In the genomic region with DNA sequence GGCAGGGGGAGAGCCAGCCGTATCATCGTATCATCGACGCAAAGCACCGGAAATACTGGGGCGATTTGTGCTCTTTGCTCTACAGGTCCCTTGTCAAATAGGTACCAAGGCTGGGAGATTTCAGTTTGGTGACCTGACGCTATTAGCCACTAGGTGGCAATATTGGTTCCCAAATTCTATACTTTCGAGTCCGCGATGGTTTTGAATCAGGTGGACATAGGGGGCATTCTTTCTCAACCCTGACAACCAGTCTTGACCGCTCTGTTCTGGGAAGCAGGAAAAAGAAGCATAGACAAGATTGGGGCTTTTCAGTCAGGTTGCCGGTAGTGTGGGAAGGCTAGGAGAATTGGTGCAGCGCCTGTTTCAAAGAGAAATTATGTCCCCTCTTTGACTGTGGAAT, we compare ENCODE assay signal across 8 mouse cellular contexts. TPM values are rescaled to one million over a fixed set of nuclear protein-coding genes. Genes with fewer than 3 reads are reported as not detected.
DNase-seq lines count a peak whose midpoint lies in the region; ATAC-seq and TF ChIP-seq lines count a peak whose summit lies in the region.

No protein-coding gene starts in this region.

- no peak for TF ChIP-seq POLR2A in lung, adult 2 months (IDR thresholded peaks at IDR 0.05; ENCODE audit: borderline replicate concordance, extremely low read depth, low read depth, low read length)
- no peak for TF ChIP-seq POLR2A in thymus, adult 2 months (IDR thresholded peaks at IDR 0.05; ENCODE audit: control insufficient read depth, extremely low read depth, insufficient read depth, low read length, poor library complexity)

- peak overlapping the region; percentile 40 for H3K4me3 ChIP-seq in forebrain, embryonic 13.5 days
- H3K4me3 ChIP-seq in layer of hippocampus, adult 2 months, result peak overlapping the region; percentile 55
- peak overlapping the region; percentile 50 for H3K4me3 ChIP-seq in lung, adult 2 months (replicated peaks; ENCODE audit: extremely low read depth, low read depth, low read length)
- peak overlapping the region; percentile 46 for H3K4me3 ChIP-seq in thymus, adult 2 months (ENCODE audit: control insufficient read depth, insufficient read depth, low read length)

- DNase-seq in MN1 (ENCODE audit: low spot score), result peak; percentile 92
- peak; percentile 79 to 83 for DNase-seq in layer of hippocampus, adult 2 months (ENCODE audit: low spot score in 2 of 2)
- DNase-seq in lung, adult 2 months, result peak; percentile 58
- DNase-seq in thymus, adult 2 months, result peak; percentile 69

- ATAC-seq in cerebellum, adult (ENCODE audit: insufficient number of reproducible peaks, low FRiP score, low TSS enrichment), result peak; percentile 75
- peak; percentile 68 for ATAC-seq in forebrain, embryonic 13.5 days
- ATAC-seq in hematopoietic stem cell, adult 5-6 weeks (replicated peaks in 1 of 2; ENCODE audit: insufficient read depth in 1 of 2, low FRiP score in 2 of 2, low TSS enrichment in 1 of 2, low read depth in 1 of 2, poor library complexity in 2 of 2, severe bottlenecking in 2 of 2), result peak; percentile 44 to 57; a peak in 3 of 4 replicates
- peak; percentile 49 for ATAC-seq in neutrophil, adult 5-6 weeks (ENCODE audit: extremely low read depth, insufficient number of reproducible peaks, low FRiP score, poor library complexity, severe bottlenecking)

- no peak overlapping the region for H3K27ac ChIP-seq in forebrain, embryonic 13.5 days
- H3K27ac ChIP-seq in layer of hippocampus, adult 2 months, result peak overlapping the region; percentile 75
- H3K27ac ChIP-seq in thymus, adult 2 months (ENCODE audit: control insufficient read depth, insufficient read depth, low read length), result no peak overlapping the region

- no peaks in the 10 kb centered on the region for H3K9me3 ChIP-seq in forebrain, embryonic 13.5 days (replicated peaks)

- H3K36me3 ChIP-seq in forebrain, embryonic 13.5 days (ENCODE audit: poor library complexity, severe bottlenecking), result no peaks in the 10 kb centered on the region
- H3K36me3 ChIP-seq in thymus, adult 2 months (ENCODE audit: control insufficient read depth, insufficient read depth, low read length), result no peaks in the 10 kb centered on the region

- peak overlapping the region; percentile 58; the same call in 1 of the 2 replicates for H3K9ac ChIP-seq in forebrain, embryonic 13.5 days

- H3K4me2 ChIP-seq in forebrain, embryonic 13.5 days, result peak overlapping the region; percentile 68

- peaks cover 13% of the 10 kb centered on the region; the same call in 1 of the 2 replicates for H3K27me3 ChIP-seq in forebrain, embryonic 13.5 days
- no peaks in the 10 kb centered on the region; the same call in 1 of the 2 replicates for H3K27me3 ChIP-seq in thymus, adult 2 months (ENCODE audit: control insufficient read depth, insufficient read depth, low read length)

- peaks cover 10% of the 10 kb centered on the region; the same call in 1 of the 2 replicates for H3K4me1 ChIP-seq in forebrain, embryonic 13.5 days
- no peaks in the 10 kb centered on the region; the same call in 1 of the 2 replicates for H3K4me1 ChIP-seq in lung, adult 2 months (ENCODE audit: control insufficient read depth, insufficient read depth, low read length)
- peaks cover 13% of the 10 kb centered on the region for H3K4me1 ChIP-seq in thymus, adult 2 months (replicated peaks; ENCODE audit: control insufficient read depth, insufficient read depth, low read length)

- WGBS in forebrain, embryonic 13.5 days, result 1% methylated on average over 13 of the region's 13 CpGs
- WGBS in lung, adult 2 months, result 1% methylated on average over 13 of the region's 13 CpGs
- WGBS in thymus, adult 2 months, result under 1% methylated on average over 13 of the region's 13 CpGs

- TF ChIP-seq CTCF in layer of hippocampus, adult 2 months (conservative IDR thresholded peaks at IDR 0.05), result peak; percentile 98
- 0 out of 2 replicates have a peak, but pooled peaks have one; percentile 15 for TF ChIP-seq CTCF in lung, adult 2 months (IDR thresholded peaks at IDR 0.05; ENCODE audit: insufficient read depth, low read length)
- TF ChIP-seq CTCF in thymus, adult 2 months (IDR thresholded peaks at IDR 0.05; ENCODE audit: borderline replicate concordance, control insufficient read depth, extremely low read depth, insufficient read depth, low read length, poor library complexity), result 0 out of 2 replicates have a peak, but pooled peaks have one; percentile 23

RNA-seq across cellular contexts. Expression of gene Cebpe, which starts 2.1 kb away (rescaled TPM):
- polyA plus RNA-seq in forebrain, embryonic 13.5 days (2015; fragmentation: Nextera tagmentation; extraction: Ambion mirVana), result not detected in 2 replicates
- total RNA-seq in hematopoietic stem cell, adult 5-6 weeks (2017), result 11.4 and 25.4 TPM in 2 replicates
- not detected for total RNA-seq in layer of hippocampus, adult 2 months (2021)
- 0.57 and 1.1 TPM in 2 replicates for polyA plus RNA-seq in lung, adult 2 months (2012; rRNA removed)
- 9.1 and 9.2 TPM in 2 replicates for total RNA-seq in neutrophil, adult 5-6 weeks (2017)
- 2.1 and 2.7 TPM in 2 replicates for polyA plus RNA-seq in thymus, adult 2 months (2012; rRNA removed)

RNA-seq across cellular contexts. Expression of gene Gm29776, which starts 15.5 kb away (rescaled TPM):
- 0.15 TPM in 1 of 2 replicates, not detected in the other for polyA plus RNA-seq in forebrain, embryonic 13.5 days (2015; fragmentation: Nextera tagmentation; extraction: Ambion mirVana)
- 1.1 TPM in 1 of 2 replicates, not detected in the other for total RNA-seq in hematopoietic stem cell, adult 5-6 weeks (2017)
- not detected for total RNA-seq in layer of hippocampus, adult 2 months (2021)
- 0.43 and 0.56 TPM in 2 replicates for polyA plus RNA-seq in lung, adult 2 months (2012; rRNA removed)
- not detected in 2 replicates for total RNA-seq in neutrophil, adult 5-6 weeks (2017)
- 0.09 and 0.14 TPM in 2 replicates for polyA plus RNA-seq in thymus, adult 2 months (2012; rRNA removed)

RNA-seq across cellular contexts. Expression of gene Acin1, which starts 27.4 kb away (rescaled TPM):
- polyA plus RNA-seq in forebrain, embryonic 13.5 days (2015; fragmentation: Nextera tagmentation; extraction: Ambion mirVana), result 191 and 216 TPM in 2 replicates
- 261 and 357 TPM in 2 replicates for total RNA-seq in hematopoietic stem cell, adult 5-6 weeks (2017)
- 100 to 1,000 TPM; 223 to 242 TPM for total RNA-seq in layer of hippocampus, adult 2 months (2021)
- 100 and 121 TPM in 2 replicates for polyA plus RNA-seq in lung, adult 2 months (2012; rRNA removed)
- 373 and 387 TPM in 2 replicates for total RNA-seq in neutrophil, adult 5-6 weeks (2017)
- polyA plus RNA-seq in thymus, adult 2 months (2012; rRNA removed), result 238 and 263 TPM in 2 replicates

RNA-seq across cellular contexts. Expression of gene 1700123O20Rik, which starts 28.1 kb away (rescaled TPM):
- polyA plus RNA-seq in forebrain, embryonic 13.5 days (2015; fragmentation: Nextera tagmentation; extraction: Ambion mirVana), result 84.6 and 87.5 TPM in 2 replicates
- total RNA-seq in hematopoietic stem cell, adult 5-6 weeks (2017), result 34.8 and 47.8 TPM in 2 replicates
- total RNA-seq in layer of hippocampus, adult 2 months (2021), result 10 to 100 TPM; 20.8 to 22.1 TPM
- polyA plus RNA-seq in lung, adult 2 months (2012; rRNA removed), result 49.8 and 50.5 TPM in 2 replicates
- total RNA-seq in neutrophil, adult 5-6 weeks (2017), result 24.8 and 28.1 TPM in 2 replicates
- 80.2 and 92.8 TPM in 2 replicates for polyA plus RNA-seq in thymus, adult 2 months (2012; rRNA removed)

Comparison
In these comparisons a context has a peak if more than half of its experiments do, and no peak if none do; other contexts are left out.
1. CTCF ChIP-seq: peak in every context shown above with its lines; median percentile 98 in layer of hippocampus, adult 2 months; 23 in thymus, adult 2 months; 15 in lung, adult 2 months.
2. RNA of gene Cebpe, which starts 2.1 kb away (total RNA-seq): 11.4 to 25.4 TPM in hematopoietic stem cell, adult 5-6 weeks and 9.1 to 9.2 TPM in neutrophil, adult 5-6 weeks; not detected in layer of hippocampus, adult 2 months; every median in the first group is over 10 times any median in the second.
3. Peak in every context shown above with its lines, with median percentiles within 50 percentile points of each other: DNase-seq, ATAC-seq and H3K4me3 ChIP-seq.